Mouse (Mus musculus): ENCODE results near the gene Tango6. TPM values are rescaled to one million over a fixed set of nuclear protein-coding genes. Genes with fewer than 3 reads are reported as not detected.

Gene Tango6
- polyA plus RNA-seq (2015; fragmentation: Nextera tagmentation; extraction: Ambion mirVana) = 3.1 and 4.0 TPM in 2 replicates

GRCm38 (mm10) chr8:106682971-106683668 is at the start of gene Tango6:
Gene Tango6 (plus strand): TSS chr8:106683068.

GRCm38 (mm10) chr8:106870051-106870450 is 187.2 kb downstream of the Tango6 start, which contains the start of gene Has3:
Gene Has3 (plus strand): TSS chr8:106870242.

GRCm38 (mm10) chr8:106893481-106894156 is 210.8 kb downstream of the Tango6 start, which contains the start of gene Utp4:
Gene Utp4 (plus strand): TSS chr8:106893636.

Other genes starting within 250 kb of the Tango6 start
- not detected in 2 replicates for gene 6030452D12Rik, start 182.5 kb upstream of the Tango6 start, polyA plus RNA-seq (2015; fragmentation: Nextera tagmentation; extraction: Ambion mirVana)
- 3.8 and 4.0 TPM in 2 replicates for gene Cdh3, start 172.2 kb upstream of the Tango6 start, polyA plus RNA-seq (2015; fragmentation: Nextera tagmentation; extraction: Ambion mirVana)
- gene Gm10073, start 109.6 kb upstream of the Tango6 start, polyA plus RNA-seq (2015; fragmentation: Nextera tagmentation; extraction: Ambion mirVana) = 13.0 and 13.9 TPM in 2 replicates
- 0.76 and 0.87 TPM in 2 replicates for gene Cdh1, start 79.7 kb upstream of the Tango6 start, polyA plus RNA-seq (2015; fragmentation: Nextera tagmentation; extraction: Ambion mirVana)
- gene Has3, start 187.2 kb downstream of the Tango6 start, polyA plus RNA-seq (2015; fragmentation: Nextera tagmentation; extraction: Ambion mirVana) = 0.11 and 0.12 TPM in 2 replicates
- 41.9 and 43.2 TPM in 2 replicates for gene Utp4, start 210.6 kb downstream of the Tango6 start, polyA plus RNA-seq (2015; fragmentation: Nextera tagmentation; extraction: Ambion mirVana)

Measured in spleen, postnatal 0 days (tissue).